Mouse (Mus musculus) ovary, adult 18-20 months (tissue): ENCODE data around the gene Llgl1.

Experiments used
- DNase-seq: peaks from one replicate; pipeline ENCODE4 v3.0.0; 2022; ENCODE audit warnings: low spot score, mixed read lengths

Llgl1 gene

DNA sequence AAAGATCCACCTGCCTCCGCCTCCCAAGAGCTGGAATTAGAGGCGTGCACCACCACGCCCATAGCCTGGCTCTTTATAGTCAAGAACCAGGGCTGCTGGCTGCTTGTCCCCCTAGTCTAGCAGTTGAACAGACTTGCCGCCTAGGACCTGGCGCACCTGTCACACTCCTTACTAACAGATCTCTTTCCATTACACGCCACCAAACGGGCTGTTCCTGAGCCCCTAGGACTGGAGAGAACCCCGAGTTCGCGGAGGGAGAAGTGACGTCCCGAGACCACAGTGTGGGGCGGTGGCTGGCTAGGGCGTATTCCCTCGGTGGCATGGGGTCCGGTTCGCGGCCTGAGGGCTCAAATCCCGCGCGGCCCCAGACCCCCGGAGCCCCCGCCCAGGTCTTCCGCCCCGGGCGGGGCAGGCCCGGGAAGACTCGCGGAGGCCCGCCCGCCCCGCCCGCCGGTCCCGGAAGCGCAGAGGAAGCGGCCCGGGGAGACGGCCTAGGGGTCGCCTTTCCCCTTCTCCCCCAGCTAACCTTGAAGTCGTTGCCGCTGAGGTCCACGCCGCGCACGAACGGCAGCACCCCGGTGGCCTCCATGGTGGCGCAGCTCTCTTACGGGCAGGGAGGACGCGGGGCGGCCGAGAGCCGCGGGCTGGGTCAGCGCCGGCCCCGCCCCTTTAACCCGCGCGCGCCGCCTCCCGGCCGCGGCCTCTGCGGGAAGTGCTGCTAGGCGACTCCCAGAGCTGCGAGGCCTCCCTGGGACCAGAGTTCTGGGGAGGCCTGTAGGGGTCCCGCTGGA is 27.3 kb downstream of the Llgl1 start, which contains the start of gene Flii:
Gene Flii, minus strand, starts transcription at position 663 of the 791 bp plus-strand sequence.
- peak; percentile 64 for DNase-seq

DNA sequence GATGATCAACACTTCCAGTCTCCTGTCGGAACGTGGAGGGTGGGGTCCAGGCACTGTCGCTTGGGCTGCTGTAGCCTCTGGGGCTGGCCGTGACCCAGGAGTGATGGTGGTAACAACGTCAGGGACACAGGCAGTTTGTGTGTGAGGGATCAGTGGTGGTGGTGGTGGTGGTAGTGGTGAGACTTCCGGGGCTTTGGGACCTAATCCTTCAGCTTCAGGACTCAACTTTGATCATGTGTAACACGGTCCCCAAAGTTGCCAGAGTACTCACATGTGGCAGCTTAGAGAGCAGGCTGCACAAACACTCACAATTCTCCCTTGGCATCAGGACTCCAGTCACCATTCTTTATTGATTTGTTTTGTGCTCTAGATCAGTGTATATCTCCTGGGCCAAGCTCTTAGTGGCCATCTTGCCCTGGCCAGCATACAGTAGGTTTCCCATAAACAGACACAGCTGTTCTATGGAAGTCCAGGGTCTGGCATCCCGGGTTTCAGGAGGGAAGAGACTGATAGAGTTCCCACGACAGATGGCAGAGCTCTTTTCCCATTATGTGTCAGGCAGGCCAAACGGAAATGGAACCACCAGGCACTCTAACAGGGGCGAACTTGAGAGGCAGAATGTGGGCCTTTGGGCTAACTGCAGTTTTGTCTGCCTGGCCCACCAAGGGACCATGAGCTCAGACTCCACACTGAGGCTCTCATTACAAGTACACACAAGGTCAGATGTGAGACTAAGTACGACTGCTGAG is 28.0 kb downstream of the Llgl1 start:
- no peak for DNase-seq

DNA sequence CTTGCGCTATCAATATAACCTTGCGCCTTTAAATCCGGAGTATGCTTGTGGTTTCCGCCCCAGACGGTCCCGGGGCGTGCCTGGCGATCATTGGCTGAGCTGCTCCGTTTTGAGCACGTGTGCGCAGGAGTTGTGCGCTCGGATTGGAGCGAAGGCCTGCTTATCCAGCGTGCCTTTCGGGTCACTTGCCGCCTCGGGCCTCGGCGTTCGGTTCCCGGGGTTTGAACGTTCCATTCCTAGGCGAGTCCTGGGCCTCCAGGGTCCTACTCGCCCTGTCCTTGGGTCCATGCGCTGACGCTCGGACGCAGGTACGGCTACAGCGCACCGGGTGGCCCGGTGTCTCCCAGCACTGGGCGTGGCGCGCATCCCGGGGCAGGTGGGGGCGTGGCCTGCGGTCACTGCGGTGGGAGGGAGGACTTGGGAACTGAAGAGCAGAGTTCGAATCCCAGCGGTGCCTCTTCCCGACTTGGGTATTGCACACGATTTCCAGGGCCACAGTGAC is 28.8 kb downstream of the Llgl1 start, which contains the start of gene Mief2:
Gene Mief2, plus strand, starts transcription at position 139 of the 502 bp plus-strand sequence.
- peak; percentile 91 for DNase-seq

DNA sequence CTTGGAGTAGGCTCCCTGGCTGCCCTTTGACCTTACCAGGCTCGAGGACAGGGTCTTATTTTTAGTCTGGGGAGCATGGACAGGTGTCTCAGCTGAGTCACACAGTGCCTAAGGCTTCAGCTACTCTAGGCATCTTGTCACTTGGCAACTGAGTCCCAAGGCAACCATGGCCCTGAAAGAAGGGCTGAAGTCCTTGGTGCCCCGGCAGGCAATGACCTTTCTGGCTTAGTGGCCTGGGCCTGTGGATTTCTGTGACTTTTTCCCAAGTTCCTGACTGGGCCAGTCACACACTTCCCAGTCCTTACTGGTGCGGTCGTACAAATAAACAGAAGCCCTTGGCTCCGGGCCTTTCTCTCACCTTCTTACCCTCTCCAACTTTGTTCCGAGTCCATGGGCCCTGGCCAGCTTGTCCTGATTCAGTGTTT is 29.7 kb downstream of the Llgl1 start:
- no peak for DNase-seq

DNA sequence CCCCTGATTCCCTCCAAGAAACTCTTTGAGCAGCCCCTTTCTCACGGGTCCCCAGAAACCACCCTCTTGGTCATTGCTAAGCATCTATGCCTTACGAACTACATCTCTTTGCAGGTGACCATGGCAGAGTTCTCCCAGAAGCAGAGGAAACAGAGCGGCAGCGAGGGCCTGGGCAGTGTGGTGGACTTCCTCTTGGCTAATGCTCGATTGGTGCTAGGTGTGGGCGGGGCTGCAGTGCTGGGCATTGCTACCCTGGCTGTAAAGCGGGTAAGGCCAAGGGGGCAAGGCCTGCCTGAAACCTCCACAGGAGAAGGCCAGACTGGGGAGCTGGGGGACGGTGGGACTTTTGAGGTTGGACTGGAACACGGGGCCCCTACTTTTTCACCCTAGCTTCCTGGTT is 30.6 kb downstream of the Llgl1 start:
- DNase-seq, result no peak

DNA sequence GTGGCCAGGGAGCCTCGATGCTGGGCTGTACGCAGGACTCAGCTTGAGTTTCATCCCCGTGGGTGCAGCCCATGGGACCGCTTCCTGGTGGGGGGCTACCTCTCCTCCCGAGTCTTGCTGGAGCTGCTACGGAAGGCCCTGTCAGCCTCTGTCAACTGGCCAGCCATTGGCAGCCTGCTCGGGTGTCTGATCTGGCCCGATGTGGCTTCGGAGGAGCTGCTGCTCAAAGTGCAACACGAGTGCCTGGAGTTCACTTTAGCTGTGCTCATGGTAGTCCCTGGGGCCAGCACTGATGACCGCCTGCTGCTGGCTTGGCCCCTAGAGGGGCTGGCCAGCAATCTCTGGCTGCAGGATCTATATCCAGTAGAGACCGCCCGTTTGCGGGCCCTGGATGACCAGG is 31.7 kb downstream of the Llgl1 start:
- no peak for DNase-seq

DNA sequence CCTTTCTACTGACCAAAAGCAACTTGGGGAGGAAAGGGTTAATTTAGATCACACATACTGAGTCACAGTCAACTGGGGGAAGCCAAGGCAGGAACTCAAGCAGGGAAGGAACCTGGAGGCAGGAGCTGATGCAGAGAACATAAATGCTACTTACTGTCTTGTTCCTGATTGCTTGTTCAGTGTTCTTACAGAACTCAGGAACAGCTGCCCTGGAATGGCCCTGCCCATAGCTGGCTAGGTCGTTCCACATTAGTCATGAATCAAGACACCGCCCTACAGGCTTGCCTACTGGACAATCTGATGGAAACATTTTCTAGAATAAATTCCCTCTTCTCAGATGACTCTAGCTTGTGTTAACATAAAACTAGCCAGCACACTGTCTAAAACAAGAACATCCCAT is 34.7 kb downstream of the Llgl1 start:
- DNase-seq, result no peak

DNA sequence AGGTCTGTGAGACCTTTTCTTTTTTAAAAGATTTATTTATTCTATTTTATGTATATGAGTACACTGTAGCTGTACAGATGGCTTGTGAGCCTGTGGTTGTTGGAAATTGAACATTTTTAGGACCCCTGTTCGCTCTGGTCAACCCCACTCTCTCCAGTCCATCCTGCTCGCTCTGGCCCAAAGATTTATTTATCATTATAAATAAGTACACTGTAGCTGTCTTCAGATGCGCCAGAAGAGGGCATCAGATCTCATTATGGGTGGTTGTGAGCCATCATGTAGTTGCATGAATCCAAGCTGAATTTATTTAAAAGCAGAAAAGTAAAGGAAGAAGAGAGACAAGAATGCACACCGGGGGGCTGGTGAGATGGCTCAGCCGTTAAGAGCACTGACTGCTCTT is 35.7 kb downstream of the Llgl1 start:
- DNase-seq, result no peak

DNA sequence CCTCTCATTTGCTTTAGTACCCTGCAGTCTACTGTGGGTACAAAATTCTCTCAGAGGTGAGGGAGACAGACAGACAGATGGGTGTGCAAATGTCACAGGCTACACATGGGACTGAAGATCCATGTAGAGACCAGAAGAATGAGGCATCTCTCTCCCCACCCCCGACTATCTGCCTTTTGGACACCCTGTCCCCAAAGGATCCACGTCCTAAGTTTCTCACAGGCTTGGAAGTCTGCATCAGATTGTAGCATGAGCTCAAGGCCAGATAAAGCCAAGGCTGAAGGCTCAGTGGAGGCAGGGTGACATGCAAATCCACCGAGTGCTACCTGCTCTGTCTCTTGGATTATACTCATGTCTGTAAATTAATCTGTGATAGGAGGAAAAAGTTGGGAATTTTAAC is 37.0 kb downstream of the Llgl1 start:
- DNase-seq, result no peak

DNA sequence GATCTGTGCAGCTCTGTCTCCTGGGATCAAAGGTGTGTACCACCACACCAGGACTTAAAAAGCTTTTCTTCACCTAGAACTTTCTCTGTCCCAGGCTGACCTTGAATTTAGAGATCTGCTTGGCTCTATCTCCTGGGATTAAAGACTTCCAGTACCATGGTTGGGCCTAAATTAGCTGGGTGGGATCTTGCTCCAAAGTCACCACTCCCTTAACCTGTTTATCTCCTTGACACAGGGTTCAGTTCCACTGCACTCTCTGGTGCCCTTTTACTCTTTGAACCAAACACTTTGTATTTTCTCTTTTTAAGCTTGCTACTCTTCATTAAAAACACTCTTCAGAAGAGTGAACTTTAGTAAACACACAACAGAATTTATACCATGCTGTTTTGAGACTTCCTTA is 37.9 kb downstream of the Llgl1 start:
- no peak for DNase-seq

DNA sequence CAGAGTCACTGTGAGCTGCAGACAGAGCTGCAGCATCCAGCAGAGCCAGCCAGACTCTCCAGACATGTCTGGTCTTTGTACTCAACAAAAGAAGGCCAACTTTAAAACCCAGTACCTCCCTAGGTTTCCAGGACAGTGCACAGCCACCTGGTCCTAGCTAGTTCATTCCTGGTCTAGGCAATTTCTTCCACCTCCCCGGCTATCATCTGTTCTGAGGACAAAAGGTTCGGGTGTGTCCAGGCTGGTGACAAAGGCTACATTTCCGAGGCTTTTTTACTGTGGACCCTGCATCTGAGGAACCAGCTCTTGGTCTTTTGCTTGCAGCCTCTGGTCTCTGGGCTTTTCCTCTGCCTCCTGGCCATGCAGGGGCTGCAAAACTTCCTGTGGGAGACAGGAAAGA is 40.8 kb downstream of the Llgl1 start:
- no peak for DNase-seq

DNA sequence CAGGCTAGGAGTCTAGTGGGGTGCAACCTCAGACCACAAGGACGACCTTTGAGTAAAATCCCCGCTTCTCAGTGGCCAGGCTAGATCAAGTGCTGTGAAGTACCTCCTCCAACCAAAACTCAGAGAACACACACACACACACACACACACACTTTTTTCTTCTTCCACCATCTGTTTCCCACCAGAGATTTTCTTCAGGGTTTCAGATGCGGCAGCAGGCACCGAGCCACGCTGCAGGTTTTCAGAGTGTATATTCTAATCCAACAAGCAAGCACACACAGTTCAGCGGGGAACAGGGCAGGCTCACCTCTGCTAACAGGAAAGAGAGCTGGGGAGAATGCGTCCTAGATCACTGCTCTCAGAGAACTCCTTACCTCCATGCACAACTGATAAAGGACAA is 56.0 kb downstream of the Llgl1 start:
- no peak for DNase-seq

DNA sequence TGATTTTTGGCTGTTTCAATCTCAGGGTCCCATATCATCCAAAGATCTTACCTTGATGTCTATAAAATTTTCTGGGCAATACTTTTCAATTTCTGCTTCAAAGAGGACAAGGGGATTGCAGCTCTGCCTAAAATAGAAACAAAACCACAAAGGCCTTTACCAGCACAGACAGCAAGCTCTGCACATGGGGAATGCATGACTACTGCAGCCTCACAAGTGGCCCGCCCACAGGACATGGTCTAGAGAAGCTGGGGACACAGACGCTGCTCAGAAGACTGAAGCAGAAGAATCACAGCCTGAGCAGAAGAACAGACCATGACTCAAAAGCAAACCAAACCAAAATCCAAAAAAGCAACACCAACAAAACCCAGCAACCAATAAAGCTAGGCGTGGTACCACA is 62.2 kb downstream of the Llgl1 start:
- DNase-seq, result no peak
